ENCODE assay signal across 8 mouse cellular contexts in the genomic region with DNA sequence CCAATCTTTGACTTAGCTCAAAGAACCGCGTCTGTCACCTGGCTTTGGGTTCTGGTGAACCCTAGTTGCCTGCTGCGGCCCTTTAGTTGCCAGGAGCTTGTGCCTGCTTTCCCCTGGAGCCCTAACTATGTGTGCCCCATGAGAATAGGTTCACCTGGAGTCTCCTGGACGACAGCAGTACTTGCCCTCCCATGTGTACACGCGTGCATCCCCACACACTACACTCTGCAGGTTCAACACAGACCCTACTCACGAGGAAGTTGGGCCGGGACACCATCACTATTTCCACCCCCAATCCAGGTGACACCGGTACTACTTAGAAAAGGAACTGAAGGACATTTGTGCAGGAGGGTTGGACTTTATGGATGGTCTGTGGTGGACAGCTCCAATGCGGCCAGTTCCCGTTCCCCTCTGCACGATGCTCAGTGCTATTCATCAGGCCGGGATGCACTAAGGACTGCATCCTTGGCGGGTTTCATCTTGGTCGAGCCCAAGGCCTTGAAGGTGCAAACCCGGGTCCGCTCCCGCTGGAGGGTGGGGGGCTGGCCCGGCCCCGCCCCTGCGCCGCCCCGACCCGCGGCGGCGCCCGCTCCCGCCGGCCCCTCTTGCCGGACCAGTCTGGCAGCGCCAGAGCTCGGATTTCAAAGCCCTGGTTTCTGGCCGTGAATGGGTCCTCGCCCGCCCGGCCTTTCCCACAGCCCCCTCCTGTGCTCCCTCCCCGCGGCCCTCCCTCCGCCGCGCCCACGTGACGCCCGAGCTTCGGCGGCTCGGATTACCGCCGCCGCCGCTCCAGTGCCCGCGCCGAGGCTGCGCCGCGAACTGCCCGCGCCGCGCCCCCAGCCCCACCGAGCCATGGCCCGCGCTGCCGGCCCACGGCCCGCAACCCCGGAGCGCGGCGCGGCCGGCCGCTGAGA. TPM values are rescaled to one million over a fixed set of nuclear protein-coding genes. Genes with fewer than 3 reads are reported as not detected.
DNase-seq lines count a peak whose midpoint lies in the region; ATAC-seq and TF ChIP-seq lines count a peak whose summit lies in the region.

TSS of gene Mtss1l (plus strand) at position 792 of the 914 bp plus-strand sequence.

- DNase-seq in brain, adult 2 months (ENCODE audit: low read depth, low spot score) = peak; percentile 90
- DNase-seq in forebrain, embryonic 11.5 days (ENCODE audit: low spot score) = peak; percentile 95
- peak; percentile 77 to 87 for DNase-seq in kidney, postnatal 36 days
- DNase-seq in lung, adult 18-20 months = peak; percentile 81 to 83
- DNase-seq in ovary, postnatal 36 days (ENCODE audit: low spot score) = peak; percentile 88
- DNase-seq in urinary bladder, postnatal 4 days (ENCODE audit: low spot score in 2 of 2) = peak; percentile 82 to 87

- H3K27me3 ChIP-seq in ES-Bruce4 (ENCODE audit: control insufficient read depth, insufficient read depth, low read length, poor library complexity, severe bottlenecking) = no peaks in the 10 kb centered on the region
- no peaks in the 10 kb centered on the region for H3K27me3 ChIP-seq in forebrain, embryonic 11.5 days (ENCODE audit: control insufficient read depth, insufficient read depth, low read length)
- H3K27me3 ChIP-seq in heart, embryonic 16.5 days (ENCODE audit: control insufficient read depth, insufficient read depth, low read length) = no peaks in the 10 kb centered on the region

- peak within 1 kb of the TSS; percentile 92 for H3K9ac ChIP-seq in ES-Bruce4 (ENCODE audit: low read depth, poor library complexity, severe bottlenecking)
- peak within 1 kb of the TSS; percentile 83 for H3K9ac ChIP-seq in forebrain, embryonic 11.5 days (ENCODE audit: low read length)
- peak within 1 kb of the TSS; percentile 91 for H3K9ac ChIP-seq in heart, embryonic 16.5 days (ENCODE audit: low read length)

- peak within 1 kb of the TSS; percentile 89 for H3K4me3 ChIP-seq in ES-Bruce4 (ENCODE audit: low read depth, low read length)
- peak within 1 kb of the TSS; percentile 71 for H3K4me3 ChIP-seq in forebrain, embryonic 11.5 days (ENCODE audit: low read depth, low read length)
- H3K4me3 ChIP-seq in heart, embryonic 16.5 days (ENCODE audit: low read length) = peak within 1 kb of the TSS; percentile 82

- H3K4me2 ChIP-seq in forebrain, embryonic 11.5 days (ENCODE audit: low read depth, low read length, severe bottlenecking) = peak within 1 kb of the TSS; percentile 61
- H3K4me2 ChIP-seq in heart, embryonic 16.5 days (ENCODE audit: low read depth, low read length) = peak within 1 kb of the TSS; percentile 83

- no peak for TF ChIP-seq POLR2A in ES-Bruce4 (IDR thresholded peaks at IDR 0.05; ENCODE audit: insufficient read depth, low read length)

- H3K27ac ChIP-seq in ES-Bruce4 (ENCODE audit: insufficient read depth, low read length) = no peak within 1 kb of the TSS
- H3K27ac ChIP-seq in forebrain, embryonic 11.5 days (ENCODE audit: low read depth, low read length) = peak within 1 kb of the TSS; percentile 73
- H3K27ac ChIP-seq in heart, embryonic 16.5 days (ENCODE audit: low read length) = peak within 1 kb of the TSS; percentile 83

- no peaks in the 10 kb centered on the region for H3K9me3 ChIP-seq in ES-Bruce4 (replicated peaks; ENCODE audit: control insufficient read depth, insufficient read depth, low read length, poor library complexity, severe bottlenecking)
- no peaks in the 10 kb centered on the region for H3K9me3 ChIP-seq in forebrain, embryonic 11.5 days (ENCODE audit: control insufficient read depth, low read length)
- no peaks in the 10 kb centered on the region for H3K9me3 ChIP-seq in heart, embryonic 16.5 days (replicated peaks; ENCODE audit: control insufficient read depth, low read length)

- ATAC-seq in forebrain, embryonic 11.5 days (replicated peaks; ENCODE audit: low FRiP score) = peak; percentile 92
- ATAC-seq in heart, embryonic 16.5 days (replicated peaks; ENCODE audit: extremely low read depth, insufficient read depth, low FRiP score) = peak; percentile 78

- 0 out of 2 replicates have a peak, but pooled peaks cover 1% of the 10 kb centered on the region for H3K36me3 ChIP-seq in ES-Bruce4 (ENCODE audit: control insufficient read depth, insufficient read depth, low read length, poor library complexity, severe bottlenecking)
- no peaks in the 10 kb centered on the region for H3K36me3 ChIP-seq in forebrain, embryonic 11.5 days (ENCODE audit: control insufficient read depth, insufficient read depth, low read length)
- no peaks in the 10 kb centered on the region for H3K36me3 ChIP-seq in heart, embryonic 16.5 days (ENCODE audit: control insufficient read depth, insufficient read depth)

- no peak for TF ChIP-seq CTCF in ES-Bruce4 (IDR thresholded peaks at IDR 0.05; ENCODE audit: low read depth, low read length)

- 4% methylated on average over 73 of the region's 75 CpGs for WGBS in forebrain, embryonic 11.5 days
- WGBS in heart, embryonic 16.5 days = 8% methylated on average over 67 of the region's 75 CpGs

- H3K4me1 ChIP-seq in ES-Bruce4 (ENCODE audit: control insufficient read depth, insufficient read depth, low read length) = no peaks in the 10 kb centered on the region
- H3K4me1 ChIP-seq in forebrain, embryonic 11.5 days (replicated peaks; ENCODE audit: control insufficient read depth, insufficient read depth, low read length) = peaks cover 25% of the 10 kb centered on the region
- peaks cover 66% of the 10 kb centered on the region for H3K4me1 ChIP-seq in heart, embryonic 16.5 days (ENCODE audit: control insufficient read depth, insufficient read depth, low read length)

- 0 out of 2 replicates have a peak, but pooled peaks have one; percentile 8 for TF ChIP-seq EP300 in ES-Bruce4 (IDR thresholded peaks at IDR 0.05; ENCODE audit: insufficient read depth, low read depth, low read length)

RNA-seq across cellular contexts. Expression of gene Mtss1l, which starts in this region (rescaled TPM):
- 7.1 and 9.5 TPM in 2 replicates for polyA plus RNA-seq in ES-Bruce4 (2011; ENCODE audit: insufficient read depth, insufficient read length, low read depth, missing spikeins)
- 15.8 and 17.6 TPM in 2 replicates for polyA plus RNA-seq in forebrain, embryonic 11.5 days (2014; fragmentation: Nextera tagmentation; extraction: Ambion mirVana)
- 4.5 and 6.6 TPM in 2 replicates for polyA plus RNA-seq in heart, embryonic 16.5 days (2015; fragmentation: Nextera tagmentation; extraction: Ambion mirVana)
